Mouse (Mus musculus): ENCODE results near the gene Senp2. TPM values are rescaled to one million over a fixed set of nuclear protein-coding genes. Genes with fewer than 3 reads are reported as not detected.

The Senp2 gene
- total and polyA plus RNA-seq, 3 experiments, result 37.8 to 60.8 (median 42.8) TPM

DNA sequence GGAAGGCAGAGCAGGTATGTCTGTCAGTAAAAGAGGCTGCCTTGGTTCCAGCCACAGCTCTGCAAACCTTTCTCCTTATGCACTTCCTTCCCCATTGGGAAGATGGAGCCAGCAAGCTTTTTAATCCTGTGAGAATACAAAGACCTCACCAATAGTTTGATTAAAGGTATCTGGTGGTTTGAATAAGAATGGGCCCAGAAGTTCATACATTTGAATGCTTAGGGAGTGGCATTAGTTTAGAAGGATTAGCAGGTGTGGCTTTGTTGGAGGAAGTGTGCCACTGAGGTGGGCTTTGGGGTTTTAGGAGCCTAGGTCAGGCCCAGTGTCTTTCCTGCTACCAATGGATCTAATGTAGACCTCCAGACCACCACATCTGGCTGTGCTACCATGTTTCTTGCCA lies 56.3 kb downstream of the Senp2 start:
- dilution Hi-C loops (cut with MboI; ENCODE audit: extremely low pct_ligation_motif_present, extremely low pct_unique_long_range_greater_than_20kb, low sequenced_read_pairs), result no loop called here
- no peak for DNase-seq (ENCODE audit: extremely low read depth)
- Histone ChIP-seq H3K79me2 (replicated peaks; ENCODE audit: control insufficient read depth, extremely low read depth, insufficient read depth, poor library complexity, severe bottlenecking) (no peaks in the 10 kb centered on the region), H3K4me3 (replicated peaks in 1 of 3; ENCODE audit: low read depth in 2 of 3, low read length in 2 of 3, poor library complexity in 1 of 3) (no peak overlapping the region), H3K9ac (ENCODE audit: insufficient read depth, low read depth) (no peak overlapping the region), H3K4me2 (ENCODE audit: insufficient read depth, low read depth, poor library complexity, severe bottlenecking) (no peak overlapping the region), H3K27me3 (replicated peaks) (no peaks in the 10 kb centered on the region), H3K27ac (ENCODE audit: insufficient read depth, low read depth) (no peak overlapping the region), H3K4me1 (ENCODE audit: control insufficient read depth in 1 of 2, insufficient read depth in 2 of 2) (peaks cover 13 to 42% of the 10 kb centered on the region in 2 experiments), H3K9me3 (replicated peaks; ENCODE audit: low read length) (peaks cover 4% of the 10 kb centered on the region), H3K36me3 (replicated peaks in 1 of 2; ENCODE audit: control insufficient read depth in 1 of 2, insufficient read depth in 1 of 2, low read length in 1 of 2) (no peaks in the 10 kb centered on the region)
- TF ChIP-seq E2F4 (IDR thresholded peaks at IDR 0.05; ENCODE audit: insufficient replicate concordance, low read depth, low read length) (no peak), KAT2A (IDR thresholded peaks at IDR 0.05; ENCODE audit: insufficient replicate concordance, low read length) (no peak)
- in situ Hi-C loops (cut with MboI; ENCODE audit: low pct_ligation_motif_present, low pct_unique_long_range_greater_than_20kb, low sequenced_read_pairs), result no loop called here

DNA sequence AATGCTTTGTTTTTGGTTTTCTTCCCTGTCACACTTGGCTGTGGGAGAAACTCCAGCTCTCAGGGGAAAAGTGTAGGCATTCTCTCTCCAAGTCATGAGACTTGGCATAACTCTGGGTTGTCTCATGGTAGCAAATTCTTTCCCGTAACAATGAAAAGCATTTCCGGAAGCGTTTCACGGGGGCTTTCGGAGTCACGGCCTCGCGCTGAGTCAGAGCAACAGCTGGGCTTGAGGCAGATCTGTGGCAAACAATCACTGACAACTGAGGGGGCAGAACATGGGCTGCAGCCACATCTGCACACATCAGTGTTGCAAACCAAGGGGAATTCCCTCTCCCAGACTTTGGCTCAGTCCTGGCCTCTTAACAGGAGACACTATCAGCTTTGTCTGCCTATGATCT lies 58.1 kb downstream of the Senp2 start:
- Histone ChIP-seq H3K4me1 (ENCODE audit: control insufficient read depth in 1 of 2, insufficient read depth in 2 of 2) (peaks cover 3 to 27% of the 10 kb centered on the region in 2 experiments), H3K9me3 (replicated peaks; ENCODE audit: low read length) (peaks cover 4% of the 10 kb centered on the region), H3K27ac (ENCODE audit: insufficient read depth, low read depth) (no peak overlapping the region), H3K4me2 (ENCODE audit: insufficient read depth, low read depth, poor library complexity, severe bottlenecking) (no peak overlapping the region), H3K27me3 (replicated peaks) (no peaks in the 10 kb centered on the region), H3K79me2 (replicated peaks; ENCODE audit: control insufficient read depth, extremely low read depth, insufficient read depth, poor library complexity, severe bottlenecking) (no peaks in the 10 kb centered on the region), H3K4me3 (replicated peaks in 1 of 3; ENCODE audit: low read depth in 2 of 3, low read length in 2 of 3, poor library complexity in 1 of 3) (no peak overlapping the region), H3K36me3 (replicated peaks in 1 of 2; ENCODE audit: control insufficient read depth in 1 of 2, insufficient read depth in 1 of 2, low read length in 1 of 2) (no peaks in the 10 kb centered on the region), H3K9ac (ENCODE audit: insufficient read depth, low read depth) (no peak overlapping the region)
- TF ChIP-seq NELFE (IDR thresholded peaks at IDR 0.05; ENCODE audit: low read depth, low read length) (no peak), ETS1 (conservative IDR thresholded peaks at IDR 0.05; ENCODE audit: low read depth, low read length) (peak; percentile 32; the same call in 1 of the 2 replicates)
- no peak for DNase-seq (ENCODE audit: extremely low read depth)
- dilution Hi-C loops (cut with MboI; ENCODE audit: extremely low pct_ligation_motif_present, extremely low pct_unique_long_range_greater_than_20kb, low sequenced_read_pairs), result no loop called here
- in situ Hi-C loops (cut with MboI; ENCODE audit: low pct_ligation_motif_present, low pct_unique_long_range_greater_than_20kb, low sequenced_read_pairs), result no loop called here

DNA sequence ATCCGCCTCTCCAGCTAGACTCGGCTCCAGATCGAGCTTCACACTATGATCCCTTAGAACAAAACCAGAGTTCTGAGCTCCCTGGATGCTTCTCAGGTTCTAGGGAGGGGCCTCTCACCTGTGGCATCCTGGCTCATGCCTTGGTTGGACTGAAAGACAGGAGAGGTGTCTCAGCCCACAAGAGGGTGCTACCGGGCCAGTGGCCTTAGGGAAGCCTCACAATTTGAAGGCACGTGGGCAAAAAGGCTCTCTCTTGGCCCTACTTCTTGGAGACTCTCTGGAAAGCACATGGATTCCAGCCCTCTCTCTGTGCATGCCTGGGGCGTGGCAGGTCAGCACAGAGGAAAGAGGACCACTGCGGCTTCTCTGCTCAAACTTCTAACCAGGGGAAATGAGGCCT lies 62.1 kb downstream of the Senp2 start:
- Histone ChIP-seq H3K9ac (ENCODE audit: insufficient read depth, low read depth) (no peak overlapping the region), H3K4me1 (ENCODE audit: control insufficient read depth in 1 of 2, insufficient read depth in 2 of 2) (peaks cover 9 to 32% of the 10 kb centered on the region in 2 experiments), H3K4me3 (replicated peaks in 1 of 3; ENCODE audit: low read depth in 2 of 3, low read length in 2 of 3, poor library complexity in 1 of 3) (no peak overlapping the region), H3K4me2 (ENCODE audit: insufficient read depth, low read depth, poor library complexity, severe bottlenecking) (no peak overlapping the region), H3K36me3 (replicated peaks in 1 of 2; ENCODE audit: control insufficient read depth in 1 of 2, insufficient read depth in 1 of 2, low read length in 1 of 2) (no peaks in the 10 kb centered on the region), H3K27me3 (replicated peaks) (no peaks in the 10 kb centered on the region), H3K27ac (ENCODE audit: insufficient read depth, low read depth) (no peak overlapping the region), H3K79me2 (replicated peaks; ENCODE audit: control insufficient read depth, extremely low read depth, insufficient read depth, poor library complexity, severe bottlenecking) (no peaks in the 10 kb centered on the region), H3K9me3 (replicated peaks; ENCODE audit: low read length) (no peaks in the 10 kb centered on the region)
- TF ChIP-seq NRF1 (IDR thresholded peaks at IDR 0.05; ENCODE audit: low read depth, low read length) (no peak), RAD21 (IDR thresholded peaks at IDR 0.05; ENCODE audit: low read depth, low read length) (peak; percentile 47), USF2 (conservative IDR thresholded peaks at IDR 0.05; ENCODE audit: low read depth, low read length) (no peak), JUN (IDR thresholded peaks at IDR 0.05; ENCODE audit: insufficient read depth, low read depth, low read length) (no peak), SMC3 (IDR thresholded peaks at IDR 0.05; ENCODE audit: low read depth, low read length) (peak; percentile 43), UBTF (IDR thresholded peaks at IDR 0.05; ENCODE audit: low read depth, low read length) (no peak), CTCF (conservative IDR thresholded peaks at IDR 0.05 in 1 of 2, IDR thresholded peaks at IDR 0.05 in 1 of 2; ENCODE audit: low read depth in 2 of 2, low read length in 2 of 2) (peak in 1 of 2 experiments; percentile 65; a peak in 2 of 4 replicates), MYC (IDR thresholded peaks at IDR 0.05; ENCODE audit: low read depth, low read length) (0 out of 2 replicates have a peak, but pooled peaks have one; percentile 19), IRF4 (IDR thresholded peaks at IDR 0.05; ENCODE audit: low read depth, low read length) (no peak), MAZ (IDR thresholded peaks at IDR 0.05; ENCODE audit: low read depth, low read length) (no peak), POLR2AphosphoS2 (IDR thresholded peaks at IDR 0.05; ENCODE audit: low read depth, low read length) (no peak), BHLHE40 (IDR thresholded peaks at IDR 0.05; ENCODE audit: low read depth, low read length) (peak; percentile 21; the same call in 1 of the 2 replicates), KAT2A (IDR thresholded peaks at IDR 0.05; ENCODE audit: insufficient replicate concordance, low read length) (no peak), HCFC1 (IDR thresholded peaks at IDR 0.05; ENCODE audit: low read depth, low read length) (no peak), POLR2A (IDR thresholded peaks at IDR 0.05; ENCODE audit: low read depth, low read length) (no peak), TCF12 (IDR thresholded peaks at IDR 0.05; ENCODE audit: low read depth, low read length) (no peak), MAFK (IDR thresholded peaks at IDR 0.05; ENCODE audit: insufficient replicate concordance, low read length) (no peak), MAX (IDR thresholded peaks at IDR 0.05; ENCODE audit: low read length) (peak; percentile 77)
- dilution Hi-C loops (cut with MboI; ENCODE audit: extremely low pct_ligation_motif_present, extremely low pct_unique_long_range_greater_than_20kb, low sequenced_read_pairs) (no loop called here), in situ Hi-C loops (cut with MboI; ENCODE audit: low pct_ligation_motif_present, low pct_unique_long_range_greater_than_20kb, low sequenced_read_pairs) (no loop called here)
- no peak for DNase-seq (ENCODE audit: extremely low read depth)

Data from CH12.LX (cell line).